Mouse (Mus musculus): ENCODE measurements at regions not wholly inside any gene's neighbourhood (a gene's known extent, or its start where the extent isn't known, plus 50 kb on each side); places are given as distances from the start of the nearest gene placed in this dataset.

GRCm38 (mm10) chr3:153071123-153071522 lies 89.1 kb upstream of the St6galnac5 start:
- TF ChIP-seq POLR2A (IDR thresholded peaks at IDR 0.05; ENCODE audit: low read depth, low read length) (no peak), CTCF (conservative IDR thresholded peaks at IDR 0.05; ENCODE audit: insufficient read depth, insufficient read length, low read depth, low read length) (no peak)
- DNase-seq: no peak
- no peaks in the 10 kb centered on the region for H3K36me3 ChIP-seq (ENCODE audit: control insufficient read depth, insufficient read depth, low read length)
- WGBS: 95% methylated on average over 3 of the region's 3 CpGs
- no peak overlapping the region for H3K4me3 ChIP-seq (ENCODE audit: insufficient read depth, low read depth, low read length)
- no peaks in the 10 kb centered on the region for H3K4me1 ChIP-seq (ENCODE audit: control insufficient read depth, insufficient read depth, low read length)
- H3K27me3 ChIP-seq (replicated peaks; ENCODE audit: control insufficient read depth, insufficient read depth, low read length): no peaks in the 10 kb centered on the region
- H3K27ac ChIP-seq (ENCODE audit: insufficient read depth, low read depth, low read length): no peak overlapping the region

- 80% methylated on average over 3 of the region's 3 CpGs for WGBS
- no peak for DNase-seq
- Histone ChIP-seq H3K4me1 (ENCODE audit: control insufficient read depth, insufficient read depth, low read length) (no peaks in the 10 kb centered on the region), H3K4me3 (ENCODE audit: insufficient read depth, low read depth, low read length) (no peak overlapping the region), H3K27me3 (replicated peaks; ENCODE audit: control insufficient read depth, insufficient read depth, low read length) (no peaks in the 10 kb centered on the region), H3K36me3 (ENCODE audit: control insufficient read depth, insufficient read depth, low read length) (no peaks in the 10 kb centered on the region), H3K27ac (ENCODE audit: insufficient read depth, low read depth, low read length) (no peak overlapping the region)
- TF ChIP-seq CTCF (conservative IDR thresholded peaks at IDR 0.05; ENCODE audit: insufficient read depth, insufficient read length, low read depth, low read length) (no peak), POLR2A (IDR thresholded peaks at IDR 0.05; ENCODE audit: low read depth, low read length) (no peak)
These were observed 83.8 kb upstream of the St6galnac5 start for GRCm38 (mm10) chr3:153065890-153066289.

GRCm38 (mm10) chr3:153053163-153053562 lies 71.1 kb upstream of the St6galnac5 start:
- Histone ChIP-seq H3K4me3 (ENCODE audit: insufficient read depth, low read depth, low read length) (no peak overlapping the region), H3K36me3 (ENCODE audit: control insufficient read depth, insufficient read depth, low read length) (no peaks in the 10 kb centered on the region), H3K27me3 (replicated peaks; ENCODE audit: control insufficient read depth, insufficient read depth, low read length) (no peaks in the 10 kb centered on the region), H3K4me1 (ENCODE audit: control insufficient read depth, insufficient read depth, low read length) (no peaks in the 10 kb centered on the region), H3K27ac (ENCODE audit: insufficient read depth, low read depth, low read length) (no peak overlapping the region)
- no peak for DNase-seq
- TF ChIP-seq CTCF (conservative IDR thresholded peaks at IDR 0.05; ENCODE audit: insufficient read depth, insufficient read length, low read depth, low read length): no peak
- TF ChIP-seq POLR2A (IDR thresholded peaks at IDR 0.05; ENCODE audit: low read depth, low read length): no peak
- 97% methylated on average over 3 of the region's 3 CpGs for WGBS

GRCm38 (mm10) chr3:153051566-153051965 lies 69.5 kb upstream of the St6galnac5 start:
- Histone ChIP-seq H3K4me1 (ENCODE audit: control insufficient read depth, insufficient read depth, low read length) (no peaks in the 10 kb centered on the region), H3K27me3 (replicated peaks; ENCODE audit: control insufficient read depth, insufficient read depth, low read length) (no peaks in the 10 kb centered on the region), H3K4me3 (ENCODE audit: insufficient read depth, low read depth, low read length) (no peak overlapping the region), H3K27ac (ENCODE audit: insufficient read depth, low read depth, low read length) (no peak overlapping the region), H3K36me3 (ENCODE audit: control insufficient read depth, insufficient read depth, low read length) (no peaks in the 10 kb centered on the region)
- TF ChIP-seq POLR2A (IDR thresholded peaks at IDR 0.05; ENCODE audit: low read depth, low read length): no peak
- no peak for TF ChIP-seq CTCF (conservative IDR thresholded peaks at IDR 0.05; ENCODE audit: insufficient read depth, insufficient read length, low read depth, low read length)
- DNase-seq: no peak

GRCm38 (mm10) chr3:153045328-153045727 lies 63.3 kb upstream of the St6galnac5 start:
- no peaks in the 10 kb centered on the region for H3K36me3 ChIP-seq (ENCODE audit: control insufficient read depth, insufficient read depth, low read length)
- no peaks in the 10 kb centered on the region for H3K4me1 ChIP-seq (ENCODE audit: control insufficient read depth, insufficient read depth, low read length)
- WGBS: 97% methylated on average over 2 of the region's 2 CpGs
- H3K27ac ChIP-seq (ENCODE audit: insufficient read depth, low read depth, low read length): no peak overlapping the region
- no peak for TF ChIP-seq POLR2A (IDR thresholded peaks at IDR 0.05; ENCODE audit: low read depth, low read length)
- TF ChIP-seq CTCF (conservative IDR thresholded peaks at IDR 0.05; ENCODE audit: insufficient read depth, insufficient read length, low read depth, low read length): no peak
- no peak overlapping the region for H3K4me3 ChIP-seq (ENCODE audit: insufficient read depth, low read depth, low read length)
- H3K27me3 ChIP-seq (replicated peaks; ENCODE audit: control insufficient read depth, insufficient read depth, low read length): no peaks in the 10 kb centered on the region
- no peak for DNase-seq

GRCm38 (mm10) chr3:153033980-153034379 lies 51.9 kb upstream of the St6galnac5 start:
- H3K4me1 ChIP-seq (ENCODE audit: control insufficient read depth, insufficient read depth, low read length): no peaks in the 10 kb centered on the region
- no peak for DNase-seq
- no peaks in the 10 kb centered on the region for H3K36me3 ChIP-seq (ENCODE audit: control insufficient read depth, insufficient read depth, low read length)
- TF ChIP-seq POLR2A (IDR thresholded peaks at IDR 0.05; ENCODE audit: low read depth, low read length) (no peak), CTCF (conservative IDR thresholded peaks at IDR 0.05; ENCODE audit: insufficient read depth, insufficient read length, low read depth, low read length) (no peak)
- H3K27ac ChIP-seq (ENCODE audit: insufficient read depth, low read depth, low read length): no peak overlapping the region
- H3K4me3 ChIP-seq (ENCODE audit: insufficient read depth, low read depth, low read length): no peak overlapping the region
- no peaks in the 10 kb centered on the region for H3K27me3 ChIP-seq (replicated peaks; ENCODE audit: control insufficient read depth, insufficient read depth, low read length)
- WGBS: 84% methylated on average over 6 of the region's 6 CpGs
